Mouse (Mus musculus) embryo, embryonic 10.5 days (tissue): ENCODE data around the gene Iqcf5.

ENCODE experiments used
- DNase-seq: peaks from one replicate; pipeline ENCODE4 v3.0.0-alpha.2; 2015; ENCODE audit warnings: low spot score

Iqcf5 gene

DNA sequence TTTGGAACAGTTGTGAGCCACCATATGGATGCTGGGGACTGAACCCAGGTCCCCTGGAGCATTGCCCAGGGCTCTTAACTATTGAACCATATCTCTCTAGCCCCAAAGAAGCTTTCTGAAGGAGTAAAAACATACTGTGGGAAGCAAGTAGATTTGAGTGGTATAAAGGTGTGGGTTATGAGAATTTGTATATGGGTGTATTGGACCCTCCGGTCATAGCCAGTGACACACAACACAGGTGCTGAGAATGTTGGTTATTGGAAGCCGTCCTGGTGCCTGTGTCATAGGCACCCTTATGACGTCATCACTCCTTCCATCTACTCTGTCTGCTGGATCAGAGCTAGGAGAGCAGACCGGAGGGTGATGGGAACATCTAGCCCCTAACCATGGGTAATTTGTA lies at the start of gene Iqcf5:
Gene Iqcf5 (plus strand): TSS at position 301 of the 400 bp plus-strand sequence.
- no peak for DNase-seq

DNA sequence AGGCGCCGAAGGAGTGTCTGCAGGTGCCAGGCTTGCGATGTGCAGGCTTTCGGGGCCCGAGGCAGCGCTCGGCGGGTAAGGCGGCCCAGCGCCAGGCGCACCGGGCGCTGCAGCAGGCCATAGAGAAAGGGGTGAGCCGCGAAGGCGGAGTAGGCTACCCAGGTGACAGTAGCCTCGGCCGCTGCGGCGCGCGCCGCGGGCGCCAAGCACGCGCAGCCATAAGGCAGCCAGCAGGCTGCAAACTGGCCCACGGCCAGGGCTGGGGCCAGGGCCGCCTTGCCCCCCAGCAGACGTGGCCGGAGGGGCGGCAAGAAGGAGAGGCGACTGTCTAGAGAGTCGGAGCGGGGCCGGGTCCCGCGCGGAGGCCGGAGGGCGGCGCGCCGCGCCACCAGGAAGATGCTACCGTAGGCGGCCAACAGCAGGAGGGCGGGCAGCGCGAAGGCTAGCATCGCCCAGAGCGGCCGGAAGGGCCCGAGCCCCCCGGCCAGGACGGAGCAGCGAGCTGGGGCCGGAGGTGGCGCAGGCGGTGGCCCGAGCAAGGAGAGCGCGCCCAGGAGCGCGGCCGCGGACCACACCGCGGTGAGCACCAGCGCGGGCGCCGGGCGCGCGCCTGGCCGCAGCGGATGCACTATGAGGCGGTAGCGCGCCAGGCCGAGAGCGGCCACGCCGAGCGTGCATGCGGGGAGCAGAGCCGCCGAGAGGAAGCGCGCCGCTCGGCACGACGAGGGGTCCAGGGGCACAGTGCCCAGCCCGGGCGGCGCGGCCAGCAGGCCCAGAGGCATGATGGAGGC lies 49.4 kb upstream of the Iqcf5 start:
- peak; percentile 78 for DNase-seq

DNA sequence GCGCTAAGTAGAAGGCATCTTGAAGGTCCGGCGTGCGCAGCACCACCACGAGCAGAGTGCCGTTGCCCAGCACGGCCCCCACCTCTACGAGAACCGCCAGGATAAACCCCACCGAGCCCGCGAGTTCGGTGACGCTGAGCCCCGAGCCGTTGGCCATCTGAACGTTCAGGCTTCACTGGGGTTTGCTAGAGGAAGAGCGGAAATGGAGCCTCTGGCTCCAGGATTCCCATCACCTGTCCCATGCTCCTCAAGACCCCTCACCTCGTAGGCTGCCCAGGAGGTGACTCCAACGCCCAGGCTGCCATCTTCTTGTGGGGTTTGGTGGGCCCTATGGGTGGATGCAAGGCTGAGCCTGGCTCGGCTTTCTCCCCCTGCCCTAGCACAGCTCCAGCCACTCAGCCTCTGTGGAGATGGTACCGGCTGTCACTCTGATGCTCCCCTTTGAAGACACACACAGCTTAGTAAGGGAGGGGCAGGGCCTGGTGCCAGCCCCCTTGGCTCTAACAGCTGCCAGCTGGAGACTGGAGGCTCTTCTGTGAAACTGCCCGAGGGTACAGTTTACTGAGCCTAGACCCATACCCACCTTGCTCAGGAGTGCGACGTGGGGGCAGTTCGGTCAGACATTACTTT lies 48.7 kb upstream of the Iqcf5 start, which contains the start of gene Gpr62:
Gene Gpr62 (minus strand): TSS at position 368 of the 630 bp plus-strand sequence.
- no peak for DNase-seq

DNA sequence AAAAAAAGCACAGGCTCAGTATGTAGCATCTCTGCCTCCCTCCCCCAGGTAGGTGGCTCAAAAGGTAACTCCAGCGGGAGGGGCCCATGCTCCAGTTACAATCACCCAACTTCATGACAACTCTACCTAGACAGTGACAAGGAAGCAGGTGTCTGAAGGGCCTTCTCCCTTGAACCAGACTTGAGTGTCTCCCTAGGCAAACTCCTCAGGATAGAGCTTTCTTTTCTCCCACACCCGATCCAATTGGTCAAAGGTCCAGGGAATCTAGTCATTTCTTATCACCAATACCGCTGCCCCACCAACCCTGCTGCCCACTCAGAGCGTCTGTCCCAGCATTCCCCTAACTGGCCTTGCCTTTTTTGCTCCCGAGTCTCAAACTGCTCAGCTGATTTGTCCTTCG lies 47.7 kb upstream of the Iqcf5 start:
- no peak for DNase-seq

DNA sequence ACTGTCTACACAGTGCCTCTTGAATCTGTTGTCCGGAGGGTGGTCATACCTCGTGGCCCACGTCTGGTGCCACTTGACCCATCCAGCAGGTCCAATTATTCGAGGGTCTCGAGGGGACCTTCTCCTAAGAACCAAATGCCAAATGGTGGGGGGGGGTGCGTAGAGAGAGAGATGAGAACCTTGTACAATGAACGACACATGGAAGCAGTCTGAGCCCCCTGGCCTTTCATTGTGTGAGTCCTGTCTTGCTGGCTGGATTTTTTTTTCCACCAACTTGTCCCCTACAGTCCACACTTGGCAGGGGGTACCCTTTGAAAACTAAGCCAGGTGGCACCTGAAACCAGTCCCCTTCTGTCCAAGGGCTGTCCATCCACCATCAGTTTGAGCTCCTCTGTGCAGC lies 46.6 kb upstream of the Iqcf5 start:
- no peak for DNase-seq

DNA sequence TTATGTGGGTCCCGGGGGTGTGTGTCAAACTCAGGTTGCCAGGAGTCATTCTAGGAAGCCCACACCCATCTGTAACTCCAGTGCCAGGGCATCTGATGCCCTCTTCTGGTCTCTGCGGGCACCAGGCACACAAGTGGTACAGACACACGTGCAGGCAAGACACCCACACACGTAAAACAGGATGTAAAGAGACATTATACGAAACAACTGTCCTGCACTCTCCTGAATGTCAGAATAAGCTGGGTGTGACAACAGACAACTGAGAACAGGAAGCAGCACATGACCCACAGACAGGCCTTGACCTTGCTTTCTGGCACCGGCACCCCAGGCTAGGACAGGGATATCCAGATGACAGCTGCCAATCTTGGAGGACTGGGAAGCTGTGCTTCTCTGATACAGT lies 45.1 kb upstream of the Iqcf5 start:
- no peak for DNase-seq

DNA sequence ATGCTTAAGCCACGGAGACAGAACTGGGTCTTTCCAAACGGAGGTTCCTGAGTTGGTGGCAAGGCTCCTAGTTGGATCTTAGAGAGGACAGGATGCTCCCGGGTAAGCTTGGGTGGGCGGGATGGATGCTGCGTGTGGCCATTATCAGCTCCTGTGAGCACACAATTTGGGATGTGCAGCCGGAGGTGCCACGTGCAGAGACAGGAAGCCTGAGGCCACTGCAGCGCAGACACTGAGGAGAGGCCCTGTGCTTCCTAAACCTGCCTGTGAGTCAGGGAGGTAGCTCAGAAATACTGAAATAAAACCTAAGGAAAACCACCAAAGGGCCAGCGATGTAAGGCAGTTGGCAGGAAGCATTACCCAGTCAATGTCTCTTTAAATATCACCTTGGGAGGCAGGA lies 44.6 kb upstream of the Iqcf5 start:
- no peak for DNase-seq

DNA sequence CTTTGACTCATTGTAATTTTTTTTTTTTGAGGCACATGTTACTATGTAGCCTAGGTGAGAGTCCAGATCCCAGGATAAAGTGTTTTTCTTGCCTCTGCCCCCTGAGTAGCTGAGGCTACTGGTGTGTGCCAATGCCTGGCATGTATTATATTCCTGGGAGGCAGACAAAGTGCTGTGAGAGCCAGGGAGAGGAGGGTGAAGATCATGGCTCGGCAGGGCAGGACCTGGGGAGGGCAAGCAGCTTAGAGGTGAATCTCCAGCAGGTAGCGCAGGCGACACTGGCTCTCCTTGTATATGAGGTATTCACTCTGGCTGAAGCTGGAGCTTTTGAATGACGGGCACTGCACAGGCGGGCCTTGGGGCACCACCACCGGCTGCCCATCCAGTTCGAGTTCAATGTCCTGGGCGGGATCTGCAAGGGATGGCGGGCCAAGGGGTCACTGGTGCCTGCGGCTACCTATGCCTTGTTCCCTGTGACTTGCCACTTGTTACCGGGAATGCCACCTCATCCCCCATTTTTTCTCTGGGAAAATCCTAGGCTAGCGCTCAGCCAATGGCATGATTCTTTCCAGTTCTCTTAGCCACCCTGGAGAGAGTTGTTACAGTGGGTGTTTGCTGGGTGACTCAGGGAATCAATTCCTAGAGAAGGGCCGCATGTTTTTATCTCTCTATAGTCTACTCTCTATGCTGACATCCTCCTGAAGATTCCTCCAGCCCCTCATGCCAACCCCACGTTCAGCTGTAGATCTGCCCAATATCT lies 43.2 kb upstream of the Iqcf5 start:
- no peak for DNase-seq

DNA sequence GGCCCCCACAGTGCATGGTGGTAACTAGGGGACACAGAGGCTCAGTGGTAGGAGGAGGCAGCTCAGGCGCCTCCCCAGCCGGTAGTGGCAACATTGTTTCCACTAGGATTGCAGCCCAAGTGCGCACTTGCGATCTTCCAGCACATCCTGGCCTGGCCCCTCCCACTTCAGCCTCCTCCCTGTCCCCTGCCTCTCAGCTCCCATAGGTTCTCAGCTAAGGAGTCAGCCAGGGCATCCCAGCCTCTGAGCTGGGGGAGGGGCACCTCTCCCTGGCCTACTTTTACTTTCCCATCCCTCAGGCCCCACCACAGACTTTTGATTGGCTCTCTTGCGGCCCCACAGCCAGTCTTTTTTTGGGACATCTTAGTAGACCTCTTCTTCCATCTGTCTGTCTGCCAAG lies 42.5 kb upstream of the Iqcf5 start:
- DNase-seq: no peak

DNA sequence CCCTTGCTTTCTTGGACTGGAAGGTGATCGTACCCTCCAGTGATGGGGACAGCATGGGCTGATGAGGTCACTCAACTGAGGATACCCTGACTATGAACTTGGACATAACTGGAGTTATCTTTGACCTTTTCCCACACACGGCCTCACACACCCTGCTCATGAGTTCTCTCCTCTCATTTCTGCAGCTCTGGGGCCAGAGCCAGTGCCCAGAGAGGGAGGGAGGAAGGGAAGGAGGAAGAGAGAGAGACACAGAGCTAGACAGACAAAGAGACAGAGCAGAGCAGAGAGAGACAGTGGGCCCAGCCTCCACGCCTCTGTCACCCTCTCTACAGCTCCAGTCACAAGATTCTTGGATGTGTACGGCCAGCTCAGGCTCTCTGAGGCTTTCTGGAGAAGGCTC lies 42.1 kb upstream of the Iqcf5 start:
- DNase-seq: no peak

DNA sequence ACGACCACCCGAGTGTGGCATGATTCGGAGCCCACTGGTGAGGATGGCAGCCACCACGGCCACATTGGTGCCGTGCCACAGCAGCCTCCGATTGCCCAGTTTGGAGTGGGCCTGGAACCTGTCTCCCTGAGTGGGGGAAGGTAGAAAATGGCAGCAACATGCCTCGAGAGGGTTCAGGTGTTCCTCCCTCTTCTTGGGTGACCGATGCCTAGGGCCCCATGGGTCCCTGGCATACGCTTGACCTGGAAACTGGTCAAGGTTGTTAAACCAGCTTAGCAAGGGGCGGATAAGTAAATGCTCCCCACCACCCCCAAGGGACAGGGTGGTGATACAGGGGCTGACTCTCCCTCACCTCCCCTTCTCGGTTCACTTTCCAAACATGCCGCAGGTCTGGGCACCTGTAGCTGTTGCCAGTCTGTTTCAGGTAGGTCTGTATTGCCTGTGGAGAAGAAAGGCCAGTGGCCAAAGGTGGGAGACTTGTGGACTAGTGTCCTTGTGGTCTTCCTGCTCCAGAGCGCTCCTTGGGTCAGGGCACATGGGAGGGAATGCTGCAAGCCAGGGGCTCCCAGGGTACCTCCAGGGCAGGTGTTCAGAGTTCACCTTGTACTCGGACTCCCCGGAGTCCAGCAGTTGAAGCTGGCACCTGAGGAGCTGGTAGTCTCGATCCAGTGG lies 41.2 kb upstream of the Iqcf5 start:
- DNase-seq: no peak

DNA sequence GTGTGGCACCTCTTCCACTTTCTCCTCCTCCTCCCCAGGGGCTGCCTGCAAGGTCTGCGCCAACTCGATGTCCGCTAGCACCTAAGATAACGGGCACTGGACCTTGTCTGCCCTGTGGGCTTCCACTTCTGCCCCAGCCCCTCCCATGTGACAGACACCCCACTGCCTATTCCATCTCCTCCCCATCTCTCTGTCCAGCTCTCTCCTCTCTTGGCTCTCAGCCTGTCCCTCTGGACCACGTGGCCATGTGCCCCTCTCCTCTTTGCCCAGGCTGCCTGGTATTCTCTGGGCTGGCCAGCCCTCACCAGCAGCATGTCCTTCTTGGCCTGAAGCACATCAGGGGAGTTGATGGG lies 40.6 kb upstream of the Iqcf5 start:
- no peak for DNase-seq

DNA sequence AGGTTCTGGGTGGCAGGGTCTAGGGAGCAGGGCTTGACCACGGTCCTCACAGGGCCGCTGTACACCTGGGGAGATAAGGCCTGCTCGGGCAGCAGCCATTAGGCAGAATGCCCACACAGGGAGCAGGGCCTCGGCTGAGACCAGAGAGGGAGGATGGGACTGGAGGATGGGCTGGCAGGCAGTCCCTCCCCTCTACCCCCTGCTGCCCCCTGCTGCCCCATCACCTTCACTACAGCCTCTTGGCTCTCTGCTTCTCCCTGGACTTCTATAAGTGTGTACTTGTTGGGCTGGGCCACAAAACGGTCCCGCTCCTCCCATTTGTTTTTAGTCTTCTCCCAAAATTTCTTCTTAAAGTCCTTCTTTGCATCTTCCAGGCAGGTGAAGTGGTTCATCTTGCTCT lies 39.9 kb upstream of the Iqcf5 start:
- peak; percentile 86 for DNase-seq

DNA sequence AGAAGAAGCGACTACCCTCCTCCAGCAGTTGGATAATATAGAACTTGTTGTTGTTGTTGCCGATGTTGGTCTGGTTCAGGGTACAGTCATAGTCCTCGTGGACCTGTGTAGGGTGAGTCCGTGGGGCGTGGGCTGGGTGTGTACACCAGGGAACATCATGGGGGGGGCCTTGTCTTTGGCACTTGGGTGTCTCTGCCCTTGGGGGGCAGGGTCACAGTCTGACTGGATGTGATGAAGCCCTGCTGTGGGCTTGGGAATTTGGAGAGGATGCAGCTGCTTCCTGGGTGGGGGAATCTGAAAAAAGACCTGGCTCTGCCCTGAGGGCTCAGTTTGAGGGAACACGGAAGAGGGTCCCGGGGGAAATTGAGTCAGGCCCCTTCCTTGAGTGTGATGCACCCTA lies 39.3 kb upstream of the Iqcf5 start:
- DNase-seq: no peak

DNA sequence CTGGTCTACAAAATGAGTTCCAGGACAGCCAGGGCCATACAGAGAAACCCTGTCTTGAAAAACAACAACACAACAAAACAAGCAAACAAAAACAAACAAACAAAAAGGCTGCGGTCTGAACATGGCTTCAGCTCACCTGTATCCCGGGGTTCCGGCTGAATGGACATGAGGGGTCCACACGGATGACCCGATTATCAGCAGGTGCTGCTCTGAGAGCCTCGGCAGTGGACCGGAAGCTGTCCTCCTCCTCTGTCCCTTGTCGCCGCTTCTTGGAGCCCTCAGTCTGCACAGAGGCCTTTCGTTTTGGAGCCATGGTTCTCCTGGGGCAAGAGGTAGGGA lies 38.7 kb upstream of the Iqcf5 start, which contains the start of gene Rrp9:
Gene Rrp9 (plus strand): TSS at position 301 of the 339 bp plus-strand sequence.
- DNase-seq: no peak

DNA sequence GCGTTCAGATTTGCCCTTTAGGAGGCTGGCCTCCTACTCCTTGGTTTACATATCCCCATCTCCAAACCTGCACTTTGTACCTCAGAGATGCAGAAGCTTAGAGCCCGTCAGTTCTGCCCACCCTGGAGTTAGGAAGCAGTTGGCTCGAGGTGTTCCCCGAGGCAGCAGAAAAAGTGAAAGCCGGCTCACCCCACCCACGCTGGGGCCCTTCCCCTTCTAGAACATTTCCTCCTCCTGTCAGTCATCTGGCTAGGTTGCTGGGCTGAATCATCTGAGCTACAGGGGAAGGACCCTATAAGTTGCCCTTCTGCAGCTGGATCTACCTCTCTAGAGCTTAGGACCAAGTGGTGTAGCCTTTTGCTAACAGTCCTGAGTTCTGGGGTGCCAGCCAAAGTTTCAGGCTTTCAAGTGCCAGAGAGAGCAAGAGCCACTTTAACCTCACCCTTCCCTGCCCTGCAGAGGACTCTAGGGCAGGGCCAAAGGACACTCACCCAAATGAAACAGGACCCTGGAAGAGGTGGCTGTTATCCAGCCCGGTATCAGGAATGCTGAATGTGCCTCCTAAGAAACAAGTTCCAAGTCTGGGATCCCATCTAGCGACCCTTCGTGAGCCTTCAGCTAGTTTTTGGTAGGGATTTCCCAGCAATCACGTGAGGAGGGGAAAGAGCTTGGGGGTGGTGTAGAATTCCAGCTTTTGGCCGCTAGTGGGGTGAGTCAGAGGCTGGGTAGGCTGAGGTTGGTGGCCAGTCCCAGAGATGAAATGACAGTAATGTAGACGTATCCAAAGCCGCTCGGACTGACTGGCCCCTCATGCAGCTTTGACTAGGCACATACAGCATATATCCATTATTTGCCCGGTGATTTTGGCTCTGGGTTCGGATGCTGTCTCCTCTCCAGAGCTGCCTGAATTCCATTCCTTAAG lies 38.1 kb upstream of the Iqcf5 start:
- DNase-seq: peak; percentile 64

DNA sequence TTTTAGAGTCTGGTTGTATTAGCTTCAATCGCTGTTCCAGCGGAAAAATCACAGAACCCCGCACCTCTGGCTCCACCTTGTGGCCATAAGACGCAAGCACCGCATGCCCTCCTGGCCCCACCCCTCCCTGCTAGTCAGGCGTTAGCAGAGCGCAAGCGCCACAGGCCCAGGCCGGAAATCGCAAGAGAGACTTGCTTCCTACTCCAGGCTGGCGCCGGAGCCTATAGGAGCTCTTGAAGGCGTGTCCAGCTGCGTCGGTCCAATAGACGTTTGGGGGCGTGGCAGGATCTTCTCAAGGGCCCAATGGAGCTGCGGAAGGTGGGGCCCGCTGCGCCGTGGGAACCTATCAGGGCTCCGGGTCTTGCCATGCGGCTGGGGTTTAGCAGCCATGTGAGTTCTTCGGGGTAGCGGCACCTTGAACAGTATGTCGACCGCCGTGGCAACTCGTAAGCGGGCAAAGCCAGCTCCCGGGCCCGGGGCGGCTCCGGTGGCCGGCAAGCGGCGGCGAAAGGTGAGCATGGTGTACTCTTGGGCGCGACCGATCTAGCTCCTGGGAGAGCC lies 37.4 kb upstream of the Iqcf5 start, which contains the start of gene Parp3:
Gene Parp3 (minus strand): TSS at position 26 of the 561 bp plus-strand sequence.
- peak; percentile 100 for DNase-seq

DNA sequence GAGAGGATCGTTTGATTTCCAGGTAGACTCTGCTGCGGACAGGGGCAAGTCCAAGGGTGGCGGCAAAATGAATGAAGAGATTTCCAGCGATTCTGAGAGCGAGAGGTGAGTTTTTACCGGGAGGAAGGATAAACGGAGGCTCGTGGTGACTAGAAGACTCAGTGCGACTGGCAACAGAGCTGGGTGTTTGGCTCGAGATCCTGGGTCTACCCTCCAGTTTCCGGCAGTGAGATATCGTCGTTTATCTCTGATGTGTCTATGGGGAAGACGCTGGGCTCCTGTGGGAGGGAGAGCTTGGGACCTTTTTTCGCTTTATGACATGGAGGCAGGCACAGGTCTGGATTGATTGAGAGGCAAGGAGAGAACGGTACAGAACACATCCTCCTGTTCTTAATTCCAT lies 36.7 kb upstream of the Iqcf5 start:
- DNase-seq: no peak

DNA sequence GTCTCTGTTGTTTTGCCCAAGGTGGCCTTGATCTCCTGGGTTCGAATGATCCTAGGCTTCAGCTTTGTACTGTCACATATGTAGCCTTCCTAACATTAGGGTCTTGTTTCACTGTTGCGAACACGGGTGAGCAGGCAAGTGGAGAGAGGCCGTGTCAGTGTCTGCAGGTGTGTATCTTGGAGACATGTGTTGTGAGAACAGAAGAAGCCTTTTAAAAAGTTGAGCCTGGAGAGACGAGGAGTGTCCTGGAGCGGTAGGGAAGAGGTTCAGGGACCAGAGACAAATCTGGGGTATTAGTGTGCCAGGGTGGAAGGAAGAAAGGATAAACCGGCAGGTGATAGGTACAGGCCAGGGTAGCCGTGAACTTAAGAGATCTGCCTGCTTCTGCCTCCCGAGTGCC lies 36.3 kb upstream of the Iqcf5 start:
- no peak for DNase-seq

DNA sequence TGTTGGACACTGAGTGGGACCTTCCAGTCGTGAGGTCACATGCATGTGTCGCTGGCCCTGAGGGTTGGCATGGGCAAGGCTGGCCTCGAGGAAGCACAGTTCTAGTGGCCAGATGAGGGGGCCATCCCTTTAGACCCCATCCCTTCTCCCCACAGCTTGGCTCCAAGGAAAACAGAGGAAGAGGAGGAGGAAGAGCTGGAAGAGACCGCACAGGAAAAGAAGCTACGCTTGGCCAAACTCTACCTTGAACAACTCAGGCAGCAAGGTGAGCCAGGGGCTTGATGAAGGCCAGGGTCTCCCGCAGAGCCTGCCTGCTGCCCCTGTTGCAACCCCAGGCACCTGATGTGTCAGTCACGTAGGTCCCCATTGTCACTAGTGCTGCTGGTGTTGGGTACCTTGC lies 33.8 kb upstream of the Iqcf5 start:
- DNase-seq: no peak

DNA sequence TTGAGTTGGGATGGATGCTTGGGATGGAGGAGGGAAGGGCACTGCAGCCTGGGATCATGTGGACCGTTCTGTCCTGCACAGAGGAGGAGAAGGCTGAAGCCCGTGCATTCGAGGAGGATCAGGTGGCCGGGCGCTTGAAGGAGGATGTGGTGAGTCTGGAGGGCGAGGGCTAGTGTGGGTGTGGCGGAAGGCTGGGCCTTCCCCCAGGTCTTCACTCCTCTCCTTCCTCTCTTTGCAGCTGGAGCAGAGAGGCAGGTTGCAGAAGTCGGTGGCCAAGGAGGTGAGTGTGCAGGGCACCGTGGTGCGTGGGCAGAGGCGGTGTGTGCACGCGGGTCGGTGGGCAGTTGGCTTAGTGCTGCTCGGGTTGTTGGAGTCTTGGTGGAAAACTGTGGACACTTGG lies 33.3 kb upstream of the Iqcf5 start:
- DNase-seq: no peak
